Mouse (Mus musculus) lung, embryonic 15.5 days (tissue): ENCODE measurements around the gene Xlr5a. TPM values are rescaled to one million over a fixed set of nuclear protein-coding genes. Genes with fewer than 3 reads are reported as not detected.
"Not testable (repeated sequence)": the region's sequence is repeated elsewhere in the genome, so short reads cannot be mapped to it uniquely, and the experiment has no call there.

Source experiments
- ATAC-seq: fragments of 200-750 bp; cut with Nextera tagmentation; 2 replicates; pipeline ENCODE4 v1.8.0; 2017; ENCODE audit warnings: moderate number of reproducible peaks, borderline replicate concordance; ENCODE audit not compliant: low FRiP score, low TSS enrichment; ENCODE audit errors: extremely low read depth
- H3K27ac ChIP-seq: fragments of 300-500 bp; sonication (generic); 2 replicates; pipeline ENCODE4 v1.5.1; 2015; ENCODE audit warnings: moderate library complexity, mild to moderate bottlenecking, inconsistent platforms
- H3K27me3 ChIP-seq: fragments of 300-500 bp; sonication (generic); 2 replicates; pipeline ENCODE4 v1.6.1; 2015; ENCODE audit warnings: inconsistent platforms
- H3K36me3 ChIP-seq: fragments of 300-500 bp; sonication (generic); 2 replicates; pipeline ENCODE4 v1.6.1; 2015; ENCODE audit warnings: inconsistent platforms
- H3K4me1 ChIP-seq: fragments of 300-500 bp; sonication (generic); 2 replicates; pipeline ENCODE4 v1.6.1; 2015; ENCODE audit warnings: inconsistent platforms
- H3K4me2 ChIP-seq: fragments of 300-500 bp; sonication (generic); 2 replicates; pipeline ENCODE4 v1.6.1; 2015; ENCODE audit warnings: inconsistent platforms, mild to moderate bottlenecking, moderate library complexity
- H3K4me3 ChIP-seq: fragments of 300-500 bp; sonication (generic); 2 replicates; pipeline ENCODE4 v1.5.1; 2015; ENCODE audit warnings: mild to moderate bottlenecking, inconsistent platforms
- H3K9ac ChIP-seq: fragments of 300-500 bp; sonication (generic); 2 replicates; pipeline ENCODE4 v1.6.1; 2015; ENCODE audit warnings: inconsistent platforms
- H3K9me3 ChIP-seq: fragments of 300-500 bp; sonication (generic); 2 replicates; pipeline ENCODE4 v1.6.1; 2016; ENCODE audit warnings: inconsistent platforms
- WGBS: fragments of 180-500 bp; shearing (Covaris S2); methylation state at CpG from one replicate; pipeline ENCODE4 v1.1.7; 2015; 5-methylcytosine and 5-hydroxymethylcytosine counted together
- polyA plus RNA-seq: library from polyadenylated mRNA; unstranded; fragments of >200 nt; fragmentation: Nextera tagmentation; extraction: Ambion mirVana; gene quantifications from 2 replicates; pipeline ENCODE4 v1.2.1, GENCODE M21; 2015

Gene Xlr5a
- polyA plus RNA-seq, result 0.17 TPM in 1 of 2 replicates, not detected in the other

- H3K9me3 ChIP-seq, H3K4me3 ChIP-seq, H3K4me2 ChIP-seq, H3K4me1 ChIP-seq, H3K27ac ChIP-seq, H3K36me3 ChIP-seq, H3K9ac ChIP-seq, ATAC-seq, H3K27me3 ChIP-seq: not testable (repeated sequence)
- 88% methylated on average over 16 of the region's 17 CpGs for WGBS
Measured at GRCm38 (mm10) chrX:73292876-73293275, at the start of gene Xlr5a, which contains the start of gene Xlr5c. TSS of gene Xlr5a (minus strand) at chrX:73292976. TSS of gene Xlr5c (minus strand) at chrX:73292976.

GRCm38 (mm10) chrX:73342483-73342895 lies 49.7 kb upstream of the Xlr5a start, which contains the start of gene Zfp275:
TSS of gene Zfp275 (plus strand) at chrX:73342621.
- no peaks in the 10 kb centered on the region for H3K9me3 ChIP-seq
- no peaks in the 10 kb centered on the region for H3K27me3 ChIP-seq
- H3K4me2 ChIP-seq, result peak within 1 kb of the TSS; percentile 58
- H3K27ac ChIP-seq, result peak within 1 kb of the TSS; percentile 33; the same call in 1 of the 2 replicates
- peak within 1 kb of the TSS; percentile 69 for H3K9ac ChIP-seq
- no peaks in the 10 kb centered on the region for H3K36me3 ChIP-seq
- H3K4me1 ChIP-seq, result 0 out of 2 replicates have a peak, but pooled peaks cover 4% of the 10 kb centered on the region
- 23% methylated on average over 37 of the region's 37 CpGs for WGBS
- peak; percentile 96 for ATAC-seq
- H3K4me3 ChIP-seq, result peak within 1 kb of the TSS; percentile 66

- Histone ChIP-seq H3K27ac (no peak overlapping the region), H3K4me2 (peak overlapping the region; percentile 58; the same call in 1 of the 2 replicates), H3K4me3 (peak overlapping the region; percentile 66), H3K4me1 (0 out of 2 replicates have a peak, but pooled peaks cover 4% of the 10 kb centered on the region), H3K36me3 (no peaks in the 10 kb centered on the region), H3K9ac (no peak overlapping the region), H3K27me3 (no peaks in the 10 kb centered on the region), H3K9me3 (no peaks in the 10 kb centered on the region)
- peak; percentile 15; the same call in 1 of the 2 replicates for ATAC-seq
- 24% methylated on average over 3 of the region's 3 CpGs for WGBS
Measured at GRCm38 (mm10) chrX:73342068-73342467, 49.3 kb upstream of the Xlr5a start.

GRCm38 (mm10) chrX:73341473-73341872 lies 48.7 kb upstream of the Xlr5a start:
- H3K27ac ChIP-seq, result no peak overlapping the region
- no peak overlapping the region for H3K9ac ChIP-seq
- H3K36me3 ChIP-seq, result no peaks in the 10 kb centered on the region
- no peaks in the 10 kb centered on the region for H3K9me3 ChIP-seq
- 0 out of 2 replicates have a peak, but pooled peaks cover 3% of the 10 kb centered on the region for H3K27me3 ChIP-seq
- H3K4me2 ChIP-seq, result no peak overlapping the region
- H3K4me1 ChIP-seq, result 0 out of 2 replicates have a peak, but pooled peaks cover 4% of the 10 kb centered on the region
- H3K4me3 ChIP-seq, result no peak overlapping the region
- ATAC-seq, result no peak
- 43% methylated on average over 1 of the region's 1 CpGs for WGBS

- no peak within 1 kb of the TSS for H3K27ac ChIP-seq
- no peaks in the 10 kb centered on the region for H3K4me1 ChIP-seq
- H3K4me3 ChIP-seq, result no peak within 1 kb of the TSS
- H3K4me2 ChIP-seq, result no peak within 1 kb of the TSS
- WGBS, result 79% methylated on average over 4 of the region's 4 CpGs
- H3K9ac ChIP-seq, result no peak within 1 kb of the TSS
- no peaks in the 10 kb centered on the region for H3K36me3 ChIP-seq
- no peaks in the 10 kb centered on the region for H3K9me3 ChIP-seq
- ATAC-seq, result no peak
- H3K27me3 ChIP-seq, result 0 out of 2 replicates have a peak, but pooled peaks cover 4% of the 10 kb centered on the region
Measured at GRCm38 (mm10) chrX:73336740-73337139, 44.0 kb upstream of the Xlr5a start, which contains the start of gene Gm45015. TSS of gene Gm45015 (minus strand) at chrX:73336840.

- no peak overlapping the region for H3K9ac ChIP-seq
- no peaks in the 10 kb centered on the region for H3K9me3 ChIP-seq
- no peaks in the 10 kb centered on the region for H3K4me1 ChIP-seq
- ATAC-seq, result no peak
- H3K36me3 ChIP-seq, result no peaks in the 10 kb centered on the region
- H3K4me2 ChIP-seq, result no peak overlapping the region
- peaks cover 7% of the 10 kb centered on the region; the same call in 1 of the 2 replicates for H3K27me3 ChIP-seq
- H3K4me3 ChIP-seq, result no peak overlapping the region
- no peak overlapping the region for H3K27ac ChIP-seq
Measured at GRCm38 (mm10) chrX:73333548-73333947, 40.8 kb upstream of the Xlr5a start.

- no peaks in the 10 kb centered on the region for H3K4me1 ChIP-seq
- WGBS, result 82% methylated on average over 2 of the region's 2 CpGs
- H3K36me3 ChIP-seq, result no peaks in the 10 kb centered on the region
- no peak for ATAC-seq
- no peak overlapping the region for H3K4me2 ChIP-seq
- no peaks in the 10 kb centered on the region for H3K9me3 ChIP-seq
- no peak overlapping the region for H3K4me3 ChIP-seq
- H3K9ac ChIP-seq, result no peak overlapping the region
- H3K27me3 ChIP-seq, result peaks cover 3% of the 10 kb centered on the region; the same call in 1 of the 2 replicates
- no peak overlapping the region for H3K27ac ChIP-seq
Measured at GRCm38 (mm10) chrX:73327215-73327614, 34.4 kb upstream of the Xlr5a start.

GRCm38 (mm10) chrX:73321029-73321428 lies 28.3 kb upstream of the Xlr5a start:
- Histone ChIP-seq H3K36me3 (no peaks in the 10 kb centered on the region), H3K4me3 (no peak overlapping the region), H3K4me2 (no peak overlapping the region), H3K9ac (no peak overlapping the region), H3K9me3 (no peaks in the 10 kb centered on the region), H3K4me1 (no peaks in the 10 kb centered on the region), H3K27ac (no peak overlapping the region), H3K27me3 (no peaks in the 10 kb centered on the region; the same call in 1 of the 2 replicates)
- WGBS, result 47% methylated on average over 3 of the region's 3 CpGs
- no peak for ATAC-seq

- no peaks in the 10 kb centered on the region for H3K4me1 ChIP-seq
- WGBS, result 24% methylated on average over 3 of the region's 3 CpGs
- no peaks in the 10 kb centered on the region for H3K27me3 ChIP-seq
- no peak for ATAC-seq
- no peaks in the 10 kb centered on the region for H3K36me3 ChIP-seq
- no peak overlapping the region for H3K9ac ChIP-seq
- no peak overlapping the region for H3K27ac ChIP-seq
- no peak overlapping the region for H3K4me3 ChIP-seq
- H3K4me2 ChIP-seq, result no peak overlapping the region
- no peaks in the 10 kb centered on the region for H3K9me3 ChIP-seq
Measured at GRCm38 (mm10) chrX:73312522-73312921, 19.7 kb upstream of the Xlr5a start.

GRCm38 (mm10) chrX:73295745-73296144 lies 3.0 kb upstream of the Xlr5a start:
- WGBS, result 52% methylated on average over 8 of the region's 10 CpGs
- ATAC-seq, H3K9ac ChIP-seq, H3K36me3 ChIP-seq, H3K4me3 ChIP-seq, H3K4me2 ChIP-seq, H3K27me3 ChIP-seq, H3K9me3 ChIP-seq, H3K27ac ChIP-seq, H3K4me1 ChIP-seq: not testable (repeated sequence)

- H3K4me3 ChIP-seq, H3K27me3 ChIP-seq, H3K4me1 ChIP-seq, H3K9ac ChIP-seq, H3K27ac ChIP-seq, H3K36me3 ChIP-seq, H3K9me3 ChIP-seq, H3K4me2 ChIP-seq, ATAC-seq: not testable (repeated sequence)
- 84% methylated on average over 14 of the region's 14 CpGs for WGBS
Measured at GRCm38 (mm10) chrX:73265270-73265669, 27.5 kb downstream of the Xlr5a start, which contains the start of gene Xlr3c. TSS of gene Xlr3c (minus strand) at chrX:73265390.

GRCm38 (mm10) chrX:73262428-73262827 lies 30.3 kb downstream of the Xlr5a start:
- 74% methylated on average over 1 of the region's 2 CpGs for WGBS
- not testable (repeated sequence) for ATAC-seq, H3K9me3 ChIP-seq, H3K27ac ChIP-seq, H3K4me2 ChIP-seq, H3K4me1 ChIP-seq, H3K36me3 ChIP-seq, H3K4me3 ChIP-seq, H3K27me3 ChIP-seq, H3K9ac ChIP-seq
